Mouse (Mus musculus): ENCODE data around the gene Arhgef12. TPM values are rescaled to one million over a fixed set of nuclear protein-coding genes. Genes with fewer than 3 reads are reported as not detected.
A peak's percentile ranks its signal among the peaks of the same experiment; 100 is the strongest.

Gene Arhgef12
- polyA plus RNA-seq, 1 experiment from 2014 or later = 13.9 TPM

GRCm38 (mm10) chr9:42921830-42922229 is 185.2 kb downstream of the Arhgef12 start:
- Histone ChIP-seq H3K9me3 (ENCODE audit: low read length) (no peaks in the 10 kb centered on the region), H3K4me2 (replicated peaks; ENCODE audit: low read depth, low read length) (no peak overlapping the region), H3K4me3 (ENCODE audit: low read depth, low read length) (no peak overlapping the region), H3K36me3 (ENCODE audit: insufficient read depth, low read length) (no peaks in the 10 kb centered on the region), H3K4me1 (ENCODE audit: insufficient read depth, low read depth, low read length) (no peaks in the 10 kb centered on the region), H3K9ac (replicated peaks; ENCODE audit: low read depth) (no peak overlapping the region), H3K27ac (ENCODE audit: low read length) (no peak overlapping the region), H3K27me3 (replicated peaks; ENCODE audit: insufficient read depth, low read length) (no peaks in the 10 kb centered on the region)
- ATAC-seq (peak; percentile 76), DNase-seq (ENCODE audit: low spot score) (peak; percentile 65)
- whole genome bisulfite sequencing = 42% methylated on average over 4 of the region's 4 CpGs
- TF ChIP-seq EP300 (IDR thresholded peaks at IDR 0.05) (no peak), CTCF (IDR thresholded peaks at IDR 0.05) (no peak)

GRCm38 (mm10) chr9:42920190-42920589 is 186.8 kb downstream of the Arhgef12 start:
- DNase-seq (ENCODE audit: low spot score) (no peak), ATAC-seq (no peak)
- H3K27me3 ChIP-seq (replicated peaks; ENCODE audit: insufficient read depth, low read length) = no peaks in the 10 kb centered on the region
- H3K4me3 ChIP-seq (ENCODE audit: low read depth, low read length) = no peak overlapping the region
- 38% methylated on average over 7 of the region's 7 CpGs for whole genome bisulfite sequencing
- no peaks in the 10 kb centered on the region for H3K9me3 ChIP-seq (ENCODE audit: low read length)
- no peaks in the 10 kb centered on the region for H3K4me1 ChIP-seq (ENCODE audit: insufficient read depth, low read depth, low read length)
- no peak overlapping the region for H3K27ac ChIP-seq (ENCODE audit: low read length)
- no peak overlapping the region for H3K9ac ChIP-seq (replicated peaks; ENCODE audit: low read depth)
- no peak overlapping the region for H3K4me2 ChIP-seq (replicated peaks; ENCODE audit: low read depth, low read length)
- H3K36me3 ChIP-seq (ENCODE audit: insufficient read depth, low read length) = no peaks in the 10 kb centered on the region
- TF ChIP-seq EP300 (IDR thresholded peaks at IDR 0.05) (no peak), CTCF (IDR thresholded peaks at IDR 0.05) (peak; percentile 45)

DNA sequence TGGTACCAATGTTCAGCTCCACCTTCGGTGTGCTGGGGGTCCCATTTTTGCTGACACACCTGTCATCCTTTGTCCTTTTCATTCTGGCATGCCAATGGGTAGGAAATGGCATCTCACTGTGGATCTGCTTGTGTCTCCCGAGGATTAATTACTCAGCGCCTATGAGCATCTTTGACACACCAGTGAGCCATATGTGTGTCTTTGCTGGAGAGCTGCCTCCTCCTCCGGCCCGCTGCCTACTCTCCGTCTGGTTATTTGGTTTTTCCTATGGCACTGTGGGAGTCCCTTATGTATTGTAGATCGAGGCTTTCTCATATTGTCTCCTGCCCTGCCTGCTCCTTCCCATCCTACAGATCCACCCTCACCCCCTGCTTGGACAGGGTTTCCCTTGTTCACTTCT is 189.1 kb downstream of the Arhgef12 start:
- no peak for ATAC-seq

More for the DNA sequence above, 189.1 kb downstream of the Arhgef12 start:
- H3K9me3 ChIP-seq (ENCODE audit: low read length) = no peaks in the 10 kb centered on the region
- no peaks in the 10 kb centered on the region for H3K36me3 ChIP-seq (ENCODE audit: insufficient read depth, low read length)
- no peaks in the 10 kb centered on the region for H3K4me1 ChIP-seq (ENCODE audit: insufficient read depth, low read depth, low read length)
- no peak overlapping the region for H3K9ac ChIP-seq (replicated peaks; ENCODE audit: low read depth)
- DNase-seq (ENCODE audit: low spot score) = no peak
- H3K4me2 ChIP-seq (replicated peaks; ENCODE audit: low read depth, low read length) = no peak overlapping the region
- 93% methylated on average over 7 of the region's 7 CpGs for WGBS
- TF ChIP-seq EP300 (IDR thresholded peaks at IDR 0.05) (no peak), CTCF (IDR thresholded peaks at IDR 0.05) (no peak)
- no peak overlapping the region for H3K27ac ChIP-seq (ENCODE audit: low read length)
- no peaks in the 10 kb centered on the region for H3K27me3 ChIP-seq (replicated peaks; ENCODE audit: insufficient read depth, low read length)
- no peak overlapping the region for H3K4me3 ChIP-seq (ENCODE audit: low read depth, low read length)

Other genes starting within 250 kb of the Arhgef12 start
- 0.47 and 0.67 TPM in 2 replicates for gene Grik4, start 162.7 kb downstream of the Arhgef12 start, polyA plus RNA-seq (2015; fragmentation: Nextera tagmentation; extraction: Ambion mirVana)
- gene Tmem136, start 9.3 kb upstream of the Arhgef12 start, polyA plus RNA-seq (2015; fragmentation: Nextera tagmentation; extraction: Ambion mirVana) = 2.8 and 3.5 TPM in 2 replicates
- gene Pou2f3, start 103.1 kb upstream of the Arhgef12 start, polyA plus RNA-seq (2015; fragmentation: Nextera tagmentation; extraction: Ambion mirVana) = 0.07 and 0.13 TPM in 2 replicates
- 14.8 and 19.6 TPM in 2 replicates for gene Oaf, start 132.7 kb upstream of the Arhgef12 start, polyA plus RNA-seq (2015; fragmentation: Nextera tagmentation; extraction: Ambion mirVana)
- 0.87 and 1.1 TPM in 2 replicates for gene Trim29, start 203.6 kb upstream of the Arhgef12 start, polyA plus RNA-seq (2015; fragmentation: Nextera tagmentation; extraction: Ambion mirVana)